Mouse (Mus musculus) heart, adult 2 months (tissue): ENCODE results near the gene Pde6c. TPM values are rescaled to one million over a fixed set of nuclear protein-coding genes. Genes with fewer than 3 reads are reported as not detected.

Experiments
- DNase-seq, 2 experiments: peaks; one replicate each; pipeline ENCODE4 v3.0.0; 2021
- H3K27ac ChIP-seq: fragments of 200-600 bp; 2 replicates; pipeline ENCODE4 v1.8.1; 2022
- H3K27me3 ChIP-seq: fragments of 200-500 bp; 2 replicates; pipeline ENCODE4 v1.6.1; 2012; ENCODE audit warnings: mild to moderate bottlenecking, low read length, inconsistent platforms, mixed read lengths; ENCODE audit not compliant: control insufficient read depth, insufficient read depth
- H3K36me3 ChIP-seq: fragments of 200-500 bp; 2 replicates; pipeline ENCODE4 v1.6.1; 2012; ENCODE audit warnings: low read length, inconsistent platforms; ENCODE audit not compliant: control insufficient read depth, insufficient read depth
- H3K4me1 ChIP-seq: fragments of 200-500 bp; 2 replicates; pipeline ENCODE4 v1.6.1; 2011; ENCODE audit warnings: low read length; ENCODE audit not compliant: control insufficient read depth, insufficient read depth
- H3K4me3 ChIP-seq: fragments of 200-600 bp; 2 replicates; pipeline ENCODE4 v1.8.1; 2022
- H3K79me2 ChIP-seq: fragments of 200-500 bp; replicated peaks from 2 replicates; pipeline ENCODE4 v1.6.1; 2012; ENCODE audit warnings: mild to moderate bottlenecking, inconsistent platforms, low read length, moderate library complexity, mixed read lengths; ENCODE audit not compliant: control insufficient read depth, insufficient read depth
- H3K9ac ChIP-seq: fragments of 200-500 bp; 2 replicates; pipeline ENCODE4 v1.6.1; 2012; ENCODE audit warnings: low read depth, mild to moderate bottlenecking, control low read depth, inconsistent platforms, low read length, mixed read lengths
- CTCF ChIP-seq: fragments of 200-600 bp; IDR thresholded peaks from 2 replicates; pipeline ENCODE4 v1.8.1; 2022; ENCODE audit warnings: antibody characterized with exemption, mild to moderate bottlenecking, moderate library complexity
- EP300 ChIP-seq: fragments of 200-500 bp; IDR thresholded peaks from 2 replicates; pipeline ENCODE4 v1.6.1; 2011; ENCODE audit warnings: low read depth, low read length, control low read depth; ENCODE audit not compliant: insufficient read depth
- POLR2A ChIP-seq: fragments of 200-500 bp; IDR thresholded peaks from 2 replicates; pipeline ENCODE4 v1.6.1; 2011; ENCODE audit warnings: mild to moderate bottlenecking, low read depth, low read length, control low read depth; ENCODE audit not compliant: insufficient read depth
- WGBS: fragments of 180-500 bp; shearing (Covaris S2); methylation state at CpG from one replicate; pipeline ENCODE4 v1.1.7; 2018; 5-methylcytosine and 5-hydroxymethylcytosine counted together
- intact Hi-C: fragments of 180-260 bp; cut with DNase I; formaldehyde crosslinking; loops from one replicate; pipeline ENCODE4 v1.15.1; 2025
- polyA plus RNA-seq: library from polyadenylated mRNA; depleted of rRNA; stranded (reverse); fragments of >200 nt; gene quantifications from 2 replicates; pipeline ENCODE4 v1.2.3, GENCODE M21; 2012
- total RNA-seq, 2 experiments: library from RNA; stranded (reverse); gene quantifications; 2 replicates each; pipeline ENCODE4 v1.2.3; 2021

The Pde6c gene
- total and polyA plus RNA-seq, 3 experiments: not detected

GRCm38 (mm10) chr19:38133986-38134385, 1.4 kb downstream of the Pde6c start:
- no peaks in the 10 kb centered on the region for H3K36me3 ChIP-seq
- no peaks in the 10 kb centered on the region for H3K4me1 ChIP-seq
- whole genome bisulfite sequencing: 15% methylated on average over 11 of the region's 11 CpGs
- no peak overlapping the region for H3K9ac ChIP-seq
- intact Hi-C loops: no loop called here
- TF ChIP-seq EP300: no peak
- no peak for TF ChIP-seq CTCF
- no peak for TF ChIP-seq POLR2A
- no peak overlapping the region for H3K27ac ChIP-seq
- H3K79me2 ChIP-seq: no peaks in the 10 kb centered on the region
- no peak overlapping the region for H3K4me3 ChIP-seq
- peaks cover 2% of the 10 kb centered on the region; the same call in 1 of the 2 replicates for H3K27me3 ChIP-seq
- no peak for DNase-seq

GRCm38 (mm10) chr19:38134806-38135205, 2.2 kb downstream of the Pde6c start:
- Histone ChIP-seq H3K79me2 (no peaks in the 10 kb centered on the region), H3K4me1 (no peaks in the 10 kb centered on the region), H3K36me3 (no peaks in the 10 kb centered on the region), H3K9ac (no peak overlapping the region), H3K27me3 (peaks cover 2% of the 10 kb centered on the region; the same call in 1 of the 2 replicates), H3K27ac (no peak overlapping the region), H3K4me3 (no peak overlapping the region)
- no peak for DNase-seq
- TF ChIP-seq CTCF (no peak), EP300 (no peak), POLR2A (no peak)
- 79% methylated on average over 6 of the region's 6 CpGs for WGBS
- intact Hi-C loops: no loop called here

- DNase-seq: no peak
- Histone ChIP-seq H3K36me3 (no peaks in the 10 kb centered on the region), H3K79me2 (no peaks in the 10 kb centered on the region), H3K27ac (no peak overlapping the region), H3K9ac (no peak overlapping the region), H3K4me1 (no peaks in the 10 kb centered on the region), H3K4me3 (no peak overlapping the region), H3K27me3 (no peaks in the 10 kb centered on the region)
- WGBS: 49% methylated on average over 4 of the region's 4 CpGs
- TF ChIP-seq EP300: no peak
- TF ChIP-seq CTCF: no peak
- TF ChIP-seq POLR2A: no peak
- intact Hi-C loops: no loop called here
Measured at GRCm38 (mm10) chr19:38143540-38144271, 11.1 kb downstream of the Pde6c start.

- no peak for TF ChIP-seq EP300
- no peak for TF ChIP-seq POLR2A
- TF ChIP-seq CTCF: no peak
- H3K4me1 ChIP-seq: no peaks in the 10 kb centered on the region
- no peaks in the 10 kb centered on the region; the same call in 1 of the 2 replicates for H3K27me3 ChIP-seq
- H3K36me3 ChIP-seq: no peaks in the 10 kb centered on the region
- 92% methylated on average over 1 of the region's 1 CpGs for WGBS
- intact Hi-C loops: no loop called here
- no peak overlapping the region for H3K9ac ChIP-seq
- no peak for DNase-seq
- no peak overlapping the region for H3K4me3 ChIP-seq
- H3K79me2 ChIP-seq: no peaks in the 10 kb centered on the region
- no peak overlapping the region for H3K27ac ChIP-seq
Measured at GRCm38 (mm10) chr19:38156243-38156642, 23.7 kb downstream of the Pde6c start.

- no peaks in the 10 kb centered on the region; the same call in 1 of the 2 replicates for H3K36me3 ChIP-seq
- H3K79me2 ChIP-seq: no peaks in the 10 kb centered on the region
- H3K4me3 ChIP-seq: no peak overlapping the region
- no peaks in the 10 kb centered on the region for H3K27me3 ChIP-seq
- TF ChIP-seq EP300: no peak
- no peak for TF ChIP-seq POLR2A
- no peak for TF ChIP-seq CTCF
- peaks cover 1% of the 10 kb centered on the region; the same call in 1 of the 2 replicates for H3K4me1 ChIP-seq
- no peak for DNase-seq
- H3K9ac ChIP-seq: no peak overlapping the region
- no peak overlapping the region for H3K27ac ChIP-seq
- intact Hi-C loops: no loop called here
- 87% methylated on average over 21 of the region's 21 CpGs for whole genome bisulfite sequencing
Measured at GRCm38 (mm10) chr19:38161648-38162354, 29.2 kb downstream of the Pde6c start.

- no peak for DNase-seq
Measured at GRCm38 (mm10) chr19:38164633-38165032, 32.1 kb downstream of the Pde6c start.

More at GRCm38 (mm10) chr19:38164633-38165032, 32.1 kb downstream of the Pde6c start:
- 51% methylated on average over 2 of the region's 2 CpGs for WGBS
- intact Hi-C loops: no loop called here
- Histone ChIP-seq H3K4me3 (no peak overlapping the region), H3K9ac (no peak overlapping the region), H3K27me3 (no peaks in the 10 kb centered on the region), H3K36me3 (no peaks in the 10 kb centered on the region; the same call in 1 of the 2 replicates), H3K4me1 (peaks cover 1% of the 10 kb centered on the region; the same call in 1 of the 2 replicates), H3K27ac (no peak overlapping the region), H3K79me2 (no peaks in the 10 kb centered on the region)
- TF ChIP-seq CTCF (no peak), EP300 (no peak), POLR2A (no peak)
